Mouse (Mus musculus): ENCODE measurements at regions not wholly inside any gene's neighbourhood (a gene's known extent, or its start where the extent isn't known, plus 50 kb on each side); places are given as distances from the start of the nearest gene placed in this dataset.

DNA sequence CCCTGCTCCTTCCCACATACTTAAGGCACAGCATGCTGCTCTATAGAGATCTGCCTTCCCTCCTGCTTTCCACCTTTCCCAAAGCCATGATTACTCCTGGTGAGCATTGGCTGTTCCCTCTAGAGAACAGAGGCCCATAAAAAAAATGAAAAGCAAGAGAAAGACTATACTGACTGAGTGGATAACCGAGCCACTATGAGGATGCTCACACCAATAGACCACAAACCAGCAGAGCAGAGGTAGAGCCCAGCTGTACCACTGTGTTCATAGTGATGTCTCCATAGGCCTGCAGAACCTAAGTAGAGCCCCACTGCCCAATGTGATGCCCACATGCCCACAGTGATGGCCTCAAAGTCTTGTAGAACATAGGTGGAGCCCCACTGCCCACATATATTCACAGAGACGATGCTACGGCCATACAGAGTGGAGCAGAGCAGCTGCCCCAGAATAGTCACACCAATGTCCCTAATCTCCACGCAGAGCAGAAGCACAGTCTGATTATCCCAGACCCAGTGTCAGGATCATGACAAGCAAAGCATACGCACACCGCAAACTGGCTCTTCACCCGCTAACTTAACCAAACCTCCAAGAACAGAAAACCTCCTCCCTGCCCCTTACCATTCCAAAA is 174.8 kb upstream of the Nr4a3 start:
- no peak for DNase-seq (ENCODE audit: low spot score in 2 of 2)

- no peak for DNase-seq (ENCODE audit: low spot score in 2 of 2)
Measured at GRCm38 (mm10) chr4:47870638-47871019, 174.3 kb upstream of the Nr4a3 start.

GRCm38 (mm10) chr4:47881560-47881959 is 163.4 kb upstream of the Nr4a3 start:
- peak; percentile 13 to 35 for DNase-seq (ENCODE audit: low spot score in 2 of 2)

DNA sequence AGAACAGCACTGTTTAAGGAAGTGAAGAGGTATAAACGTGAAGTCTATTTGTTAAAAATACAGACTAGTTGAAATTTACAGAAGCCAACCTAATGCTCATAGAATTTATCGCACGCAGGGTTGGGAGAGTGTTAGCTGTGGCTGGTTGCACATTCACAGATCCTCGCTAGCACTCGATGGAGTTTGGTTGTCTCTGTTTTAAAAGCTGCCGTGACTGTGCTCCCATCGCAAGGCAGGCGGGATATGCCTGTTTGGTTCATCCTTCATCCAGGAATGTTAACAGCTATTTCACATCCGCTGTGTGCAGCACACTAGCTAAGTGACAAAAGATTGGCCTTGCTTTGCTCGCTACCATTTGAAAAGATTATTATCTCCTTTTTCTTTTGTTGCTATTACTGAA is 162.9 kb upstream of the Nr4a3 start:
- DNase-seq (ENCODE audit: low spot score in 2 of 2) = no peak

GRCm38 (mm10) chr4:47899579-47899978 is 145.4 kb upstream of the Nr4a3 start:
- DNase-seq (ENCODE audit: low spot score in 2 of 2) = no peak

- DNase-seq (ENCODE audit: low spot score in 2 of 2) = no peak
Measured at GRCm38 (mm10) chr4:47902749-47903148, 142.2 kb upstream of the Nr4a3 start.

GRCm38 (mm10) chr4:47912259-47912658 is 132.7 kb upstream of the Nr4a3 start:
- DNase-seq (ENCODE audit: low spot score in 2 of 2) = no peak

DNA sequence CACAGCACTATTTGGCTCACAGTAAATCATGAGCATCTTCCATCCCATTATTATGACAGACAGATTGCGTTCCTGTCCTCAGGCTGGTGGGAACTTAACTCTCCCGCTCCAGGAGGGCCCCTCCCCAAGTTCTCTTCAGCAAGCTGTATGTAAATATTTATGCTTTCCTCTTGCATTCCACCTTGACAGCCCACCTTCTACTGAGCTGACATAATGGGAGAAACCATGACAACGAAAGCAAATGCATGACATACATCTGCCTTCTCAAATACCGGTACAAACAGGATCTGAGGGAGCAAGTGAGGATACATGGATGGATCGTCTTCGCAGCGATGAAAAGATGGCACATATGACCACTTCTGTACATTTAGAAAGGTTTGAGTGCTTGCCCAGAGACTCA is 125.4 kb upstream of the Nr4a3 start:
- DNase-seq (ENCODE audit: low spot score in 2 of 2) = no peak

DNA sequence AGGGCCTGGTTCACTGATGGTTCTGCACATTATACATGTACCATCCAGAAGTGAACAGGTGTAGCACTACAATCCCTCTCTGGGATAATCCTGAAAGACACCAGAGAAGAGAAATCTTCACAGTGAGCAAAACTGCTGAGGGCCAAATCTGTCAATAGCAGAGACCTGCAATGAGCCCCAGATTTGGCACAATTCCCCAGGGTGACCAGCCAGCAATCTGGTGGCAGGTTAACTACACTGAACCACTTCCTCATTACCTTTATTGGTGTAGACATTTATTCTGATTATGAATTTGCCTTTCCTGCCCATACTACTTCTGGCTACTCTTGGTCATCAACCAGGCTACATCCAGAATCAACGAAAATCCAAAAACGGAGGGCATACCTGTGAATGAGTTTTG is 113.5 kb upstream of the Nr4a3 start:
- DNase-seq (ENCODE audit: low spot score in 2 of 2) = no peak

DNA sequence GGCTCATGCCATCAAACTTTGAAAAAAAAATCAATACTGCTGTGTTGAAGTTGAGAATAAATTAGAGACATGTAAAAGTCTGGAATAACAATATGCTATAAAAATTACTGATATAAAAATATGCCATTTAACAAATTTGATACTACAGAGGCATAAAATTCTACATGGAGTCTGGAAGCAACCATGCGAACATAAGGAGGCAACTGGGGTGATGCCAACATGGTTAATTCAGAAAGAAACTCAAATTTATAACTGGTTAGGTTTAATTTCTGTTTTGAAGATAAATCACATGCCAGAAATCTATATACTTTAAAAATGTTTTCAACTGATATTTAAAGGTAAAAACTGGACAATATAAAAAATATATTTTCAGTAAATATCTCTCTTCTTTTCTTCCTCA is 111.4 kb upstream of the Nr4a3 start:
- no peak for DNase-seq (ENCODE audit: low spot score in 2 of 2)

DNA sequence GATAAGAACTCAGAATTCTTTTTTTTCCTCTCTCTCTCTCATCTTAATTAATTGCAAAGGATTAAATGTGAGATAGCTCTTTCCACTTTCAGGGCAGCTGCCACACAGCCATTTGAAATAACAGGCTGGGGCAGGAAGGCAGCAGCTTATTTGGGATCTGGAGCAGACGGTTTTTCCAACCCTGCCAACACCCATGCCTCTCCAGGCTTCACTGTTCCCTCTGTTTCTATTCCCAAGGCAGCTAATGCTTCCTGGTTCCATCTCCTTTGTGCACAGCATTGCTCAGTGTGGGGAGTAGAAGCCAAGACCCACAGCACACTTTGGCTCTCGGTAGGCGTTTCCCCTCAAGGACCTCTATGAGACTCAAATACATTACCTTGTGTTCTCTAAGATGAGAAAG is 109.4 kb upstream of the Nr4a3 start:
- no peak for DNase-seq (ENCODE audit: low spot score in 2 of 2)

- no peak for DNase-seq (ENCODE audit: low spot score in 2 of 2)
Measured at GRCm38 (mm10) chr4:47936470-47937125, 108.4 kb upstream of the Nr4a3 start.

DNA sequence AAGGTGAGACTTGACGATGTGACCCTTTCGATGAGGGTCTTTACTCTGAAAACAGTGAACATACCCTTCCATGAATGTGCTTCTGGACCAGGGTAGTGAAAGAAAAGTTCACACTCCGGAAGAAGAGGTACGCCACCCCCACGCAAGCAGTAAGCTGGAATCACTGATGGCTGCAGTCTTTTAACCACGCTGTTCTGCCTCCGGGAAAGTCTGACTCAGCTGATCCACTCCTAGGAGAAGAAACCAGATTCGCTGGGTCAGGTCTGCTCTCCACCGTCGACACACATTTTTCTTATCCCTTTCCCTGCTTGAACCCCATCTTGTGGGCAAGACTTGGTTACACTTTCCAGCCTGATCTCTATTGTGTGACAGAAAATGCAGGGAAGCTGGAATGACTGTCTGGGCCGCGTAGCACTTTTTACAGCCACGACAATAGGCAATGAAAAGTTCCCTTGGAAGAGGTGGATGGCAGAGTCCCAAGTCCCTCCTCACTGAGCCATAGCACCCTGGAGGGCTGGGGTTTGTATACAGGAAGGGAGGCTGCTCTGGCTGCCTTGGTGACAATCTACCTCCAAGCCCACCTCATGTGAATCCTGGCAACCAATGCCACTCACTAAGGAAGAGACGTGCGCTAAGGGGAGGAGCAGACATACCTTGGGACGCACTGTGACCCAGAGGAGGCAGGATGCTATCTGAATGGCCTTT is 96.9 kb upstream of the Nr4a3 start:
- peak; percentile 14 to 28 for DNase-seq (ENCODE audit: low spot score in 2 of 2)

DNA sequence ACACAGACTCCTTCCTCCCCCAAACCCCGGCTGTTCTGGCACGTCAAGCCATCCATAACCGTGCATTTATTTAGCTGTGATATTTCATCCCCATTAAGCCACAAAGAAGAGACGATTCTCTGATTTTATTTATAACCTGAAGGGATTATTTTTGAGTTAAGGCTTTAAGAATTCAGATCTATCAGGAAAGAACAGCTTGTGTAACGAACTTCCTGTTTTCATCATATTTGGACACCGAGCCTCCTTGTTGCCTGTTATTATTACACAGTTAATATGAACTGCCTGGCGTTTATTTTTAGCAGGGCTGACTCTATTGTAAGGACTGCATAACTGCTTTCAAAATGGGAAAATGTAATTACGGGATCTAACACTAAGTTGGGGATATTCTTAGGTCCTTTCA is 96.2 kb upstream of the Nr4a3 start:
- DNase-seq (ENCODE audit: low spot score in 2 of 2) = no peak

DNA sequence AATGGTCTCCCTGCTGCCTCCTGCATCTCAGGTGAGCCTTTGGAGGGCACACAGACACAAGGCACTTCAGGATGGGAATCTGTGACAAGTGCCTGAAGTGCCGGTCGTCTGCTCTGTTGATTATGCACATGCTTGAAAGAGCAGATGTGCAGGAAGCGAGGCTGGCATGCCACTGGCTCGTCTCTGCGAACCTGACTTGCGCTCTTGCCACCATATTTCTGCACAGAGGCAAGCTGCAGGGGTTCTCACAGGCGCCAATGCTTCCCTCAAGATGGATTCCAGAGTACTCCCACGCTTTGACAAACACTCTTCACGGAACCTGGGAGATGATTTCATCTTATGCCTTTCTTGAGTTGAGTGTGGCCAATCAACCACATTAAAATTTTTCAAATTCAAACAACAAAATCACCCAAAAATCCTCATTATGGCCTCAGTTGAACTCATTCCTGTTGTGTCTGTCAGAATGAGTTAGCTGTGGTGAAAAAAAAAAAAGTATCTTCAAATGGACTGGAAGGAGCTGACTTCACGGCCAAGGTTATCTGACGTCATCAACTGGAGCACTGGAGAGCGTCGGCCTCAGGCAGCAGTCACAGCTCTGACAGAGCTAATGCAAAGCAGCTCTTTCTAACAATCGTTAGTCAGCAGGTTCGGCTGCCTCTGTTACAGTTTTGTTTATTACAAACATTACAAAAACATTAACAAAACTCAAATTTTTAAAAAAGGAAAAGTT is 90.2 kb upstream of the Nr4a3 start:
- no peak for DNase-seq (ENCODE audit: low spot score in 2 of 2)

GRCm38 (mm10) chr4:47964630-47965029 is 80.3 kb upstream of the Nr4a3 start:
- no peak for DNase-seq (ENCODE audit: low spot score in 2 of 2)

DNA sequence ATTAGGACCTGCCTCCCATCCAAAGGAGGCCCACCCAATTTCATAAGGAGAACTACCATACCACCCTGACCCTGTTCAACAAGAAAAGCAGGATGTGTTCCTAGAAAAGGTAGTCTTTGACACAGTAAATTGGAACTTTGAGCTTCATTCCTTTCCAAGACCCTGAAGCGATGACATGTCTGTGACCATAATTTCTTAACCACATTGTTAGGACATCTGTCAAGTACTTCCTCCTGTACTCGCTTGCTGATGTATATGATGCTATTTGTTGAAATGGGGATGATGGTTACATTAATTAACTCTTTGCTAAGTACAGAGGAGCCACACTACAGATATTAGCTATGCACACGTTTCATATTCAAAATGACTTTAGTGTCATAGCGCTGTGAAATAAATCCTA is 73.1 kb upstream of the Nr4a3 start:
- no peak for DNase-seq (ENCODE audit: low spot score in 2 of 2)

DNA sequence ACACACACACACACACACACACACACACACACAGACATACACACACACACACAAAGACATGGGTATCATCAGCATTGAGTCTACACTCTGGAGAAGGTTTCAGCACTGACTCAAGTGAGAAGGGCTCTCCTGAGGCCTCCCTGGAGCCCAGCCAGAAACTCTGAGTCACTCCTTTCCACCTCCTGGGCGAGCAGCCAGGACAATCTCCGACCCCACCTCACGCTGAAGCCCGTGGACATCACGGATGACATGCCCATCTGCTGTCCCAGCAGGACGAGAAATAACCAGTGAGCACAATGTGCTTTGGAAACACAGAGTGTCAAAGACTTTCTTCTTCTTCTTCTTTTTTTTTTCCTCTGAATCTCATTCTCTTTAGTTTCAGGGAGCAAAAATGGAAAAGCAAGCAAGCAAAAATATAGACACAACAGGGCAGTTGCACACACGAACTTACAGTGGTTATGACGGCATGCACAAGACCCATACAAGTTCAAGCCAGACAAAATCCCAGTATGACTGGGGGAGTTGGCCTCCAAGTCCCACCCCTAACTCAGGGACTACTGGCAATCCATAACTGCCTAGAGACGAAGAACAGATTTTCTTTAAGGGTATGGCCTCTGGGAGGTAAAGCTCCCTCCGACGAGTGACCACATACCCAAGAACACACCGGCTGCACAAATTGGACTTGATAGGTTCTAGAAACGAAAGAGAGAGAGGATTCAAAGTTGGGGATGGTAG is 65.2 kb upstream of the Nr4a3 start:
- no peak for DNase-seq (ENCODE audit: low spot score in 2 of 2)

All from left cerebral cortex, adult 8-10 months (tissue).